Mouse (Mus musculus): ENCODE data around the gene Tal1.
A peak's percentile ranks its signal among the peaks of the same experiment; 100 is the strongest.

Tal1 gene

GRCm38 (mm10) chr4:115071668-115072067 is 15.4 kb downstream of the Tal1 start:
- no peak for DNase-seq (ENCODE audit: low spot score)

GRCm38 (mm10) chr4:115074789-115075188 is 18.6 kb downstream of the Tal1 start:
- DNase-seq (ENCODE audit: low spot score): no peak

GRCm38 (mm10) chr4:115075204-115075915 is 19.1 kb downstream of the Tal1 start:
- no peak for DNase-seq (ENCODE audit: low spot score)

GRCm38 (mm10) chr4:115078892-115079820 is 22.9 kb downstream of the Tal1 start:
- DNase-seq (ENCODE audit: low spot score): no peak

- DNase-seq (ENCODE audit: low spot score): no peak
Measured at GRCm38 (mm10) chr4:115079821-115080349, 23.7 kb downstream of the Tal1 start.

- DNase-seq (ENCODE audit: low spot score): no peak
Measured at GRCm38 (mm10) chr4:115083031-115083430, 26.8 kb downstream of the Tal1 start.

GRCm38 (mm10) chr4:115085522-115086095 is 29.4 kb downstream of the Tal1 start:
- peak; percentile 42 for DNase-seq (ENCODE audit: low spot score)

GRCm38 (mm10) chr4:115086257-115086656 is 30.0 kb downstream of the Tal1 start:
- DNase-seq (ENCODE audit: low spot score): no peak

GRCm38 (mm10) chr4:115086763-115087415 is 30.7 kb downstream of the Tal1 start:
- no peak for DNase-seq (ENCODE audit: low spot score)

- DNase-seq (ENCODE audit: low spot score): no peak
Measured at GRCm38 (mm10) chr4:115088611-115089338, 32.5 kb downstream of the Tal1 start, which contains the start of gene Pdzk1ip1. Pdzk1ip1 (plus strand) TSS chr4:115088708.

GRCm38 (mm10) chr4:115090592-115090991 is 34.4 kb downstream of the Tal1 start:
- no peak for DNase-seq (ENCODE audit: low spot score)

GRCm38 (mm10) chr4:115091806-115092205 is 35.6 kb downstream of the Tal1 start:
- DNase-seq (ENCODE audit: low spot score): no peak

GRCm38 (mm10) chr4:115093331-115093864 is 37.2 kb downstream of the Tal1 start:
- no peak for DNase-seq (ENCODE audit: low spot score)

- no peak for DNase-seq (ENCODE audit: low spot score)
Measured at GRCm38 (mm10) chr4:115094056-115094455, 37.8 kb downstream of the Tal1 start.

GRCm38 (mm10) chr4:115095671-115096434 is 39.6 kb downstream of the Tal1 start:
- DNase-seq (ENCODE audit: low spot score): no peak

GRCm38 (mm10) chr4:115096435-115097145 is 40.4 kb downstream of the Tal1 start:
- DNase-seq (ENCODE audit: low spot score): no peak

- DNase-seq (ENCODE audit: low spot score): no peak
Measured at GRCm38 (mm10) chr4:115097146-115097496, 40.9 kb downstream of the Tal1 start.

- peak; percentile 48 for DNase-seq (ENCODE audit: low spot score)
Measured at GRCm38 (mm10) chr4:115101682-115102081, 45.5 kb downstream of the Tal1 start.

- DNase-seq (ENCODE audit: low spot score): no peak
Measured at GRCm38 (mm10) chr4:115103510-115103909, 47.3 kb downstream of the Tal1 start.

- DNase-seq (ENCODE audit: low spot score): no peak
Measured at GRCm38 (mm10) chr4:115111167-115111566, 54.9 kb downstream of the Tal1 start.
